Mouse (Mus musculus) spleen, postnatal 36 days (tissue): ENCODE data around the gene Vat1l.

Experiments
- DNase-seq, 2 experiments: peaks; one replicate each; pipeline ENCODE4 v3.0.0; 2022; ENCODE audit warnings: low spot score in 2 of 2, mixed read lengths in 1 of 2

Vat1l gene

GRCm38 (mm10) chr8:114398326-114398725, 192.9 kb downstream of the Vat1l start:
- DNase-seq: no peak

GRCm38 (mm10) chr8:114399273-114399672, 193.9 kb downstream of the Vat1l start:
- no peak for DNase-seq

- DNase-seq: no peak
Observed at GRCm38 (mm10) chr8:114401679-114402078, 196.3 kb downstream of the Vat1l start.

- DNase-seq: no peak
Observed at GRCm38 (mm10) chr8:114411421-114411820, 206.0 kb downstream of the Vat1l start.

GRCm38 (mm10) chr8:114417786-114418185, 212.4 kb downstream of the Vat1l start, which contains the start of gene Clec3a:
Clec3a (plus strand) TSS chr8:114418086.
- DNase-seq: no peak

- DNase-seq: no peak
Observed at GRCm38 (mm10) chr8:114418486-114418885, 213.1 kb downstream of the Vat1l start.

- no peak for DNase-seq
Observed at GRCm38 (mm10) chr8:114418904-114419303, 213.5 kb downstream of the Vat1l start.

- no peak for DNase-seq
Observed at GRCm38 (mm10) chr8:114421544-114421943, 216.1 kb downstream of the Vat1l start.
